Mouse (Mus musculus): ENCODE measurements at regions not wholly inside any gene's neighbourhood (a gene's known extent, or its start where the extent isn't known, plus 50 kb on each side); places are given as distances from the start of the nearest gene placed in this dataset.
A peak's percentile ranks its signal among the peaks of the same experiment; 100 is the strongest.

GRCm38 (mm10) chr4:131401255-131401654, 436.8 kb downstream of the Ptpru start:
- no peak for DNase-seq (ENCODE audit: low spot score)
- no peak overlapping the region for H3K4me3 ChIP-seq
- H3K4me1 ChIP-seq, result peaks cover 24% of the 10 kb centered on the region
- H3K36me3 ChIP-seq (replicated peaks), result no peaks in the 10 kb centered on the region
- peaks cover 4% of the 10 kb centered on the region; the same call in 1 of the 2 replicates for H3K9me3 ChIP-seq
- WGBS, result 90% methylated on average over 6 of the region's 6 CpGs
- H3K27me3 ChIP-seq (replicated peaks; ENCODE audit: low read depth, poor library complexity, severe bottlenecking), result peaks cover 8% of the 10 kb centered on the region; the same call in 1 of the 2 replicates
- H3K27ac ChIP-seq (replicated peaks), result no peak overlapping the region

- Histone ChIP-seq H3K4me3 (no peak overlapping the region), H3K36me3 (replicated peaks) (no peaks in the 10 kb centered on the region), H3K27me3 (replicated peaks; ENCODE audit: low read depth, poor library complexity, severe bottlenecking) (peaks cover 24% of the 10 kb centered on the region), H3K9me3 (no peaks in the 10 kb centered on the region), H3K27ac (replicated peaks) (0 out of 2 replicates have a peak overlapping the region, but pooled peaks have one; percentile 11), H3K4me1 (peaks cover 44% of the 10 kb centered on the region)
- WGBS, result 45% methylated on average over 12 of the region's 12 CpGs
- DNase-seq (ENCODE audit: low spot score), result no peak
These were observed 432.6 kb downstream of the Ptpru start for GRCm38 (mm10) chr4:131405376-131406017.

GRCm38 (mm10) chr4:131407464-131407863, 430.6 kb downstream of the Ptpru start:
- Histone ChIP-seq H3K4me3 (no peak overlapping the region), H3K9me3 (no peaks in the 10 kb centered on the region), H3K36me3 (replicated peaks) (no peaks in the 10 kb centered on the region), H3K27me3 (replicated peaks; ENCODE audit: low read depth, poor library complexity, severe bottlenecking) (peaks cover 39% of the 10 kb centered on the region), H3K4me1 (peaks cover 44% of the 10 kb centered on the region), H3K27ac (replicated peaks) (peak overlapping the region; percentile 31; the same call in 1 of the 2 replicates)
- 53% methylated on average over 3 of the region's 3 CpGs for WGBS
- no peak for DNase-seq (ENCODE audit: low spot score)

- no peaks in the 10 kb centered on the region for H3K9me3 ChIP-seq
- peaks cover 44% of the 10 kb centered on the region for H3K4me1 ChIP-seq
- no peak overlapping the region for H3K4me3 ChIP-seq
- DNase-seq (ENCODE audit: low spot score), result no peak
- 79% methylated on average over 1 of the region's 1 CpGs for WGBS
- H3K27me3 ChIP-seq (replicated peaks; ENCODE audit: low read depth, poor library complexity, severe bottlenecking), result peaks cover 43% of the 10 kb centered on the region
- H3K27ac ChIP-seq (replicated peaks), result no peak overlapping the region; the same call in 1 of the 2 replicates
- no peaks in the 10 kb centered on the region for H3K36me3 ChIP-seq (replicated peaks)
These were observed 429.4 kb downstream of the Ptpru start for GRCm38 (mm10) chr4:131408644-131409043.

GRCm38 (mm10) chr4:131409805-131410204, 428.3 kb downstream of the Ptpru start:
- no peaks in the 10 kb centered on the region for H3K36me3 ChIP-seq (replicated peaks)

GRCm38 (mm10) chr4:131411936-131412335, 426.2 kb downstream of the Ptpru start:
- 51% methylated on average over 4 of the region's 4 CpGs for WGBS
- Histone ChIP-seq H3K9me3 (no peaks in the 10 kb centered on the region), H3K27me3 (replicated peaks; ENCODE audit: low read depth, poor library complexity, severe bottlenecking) (peaks cover 44% of the 10 kb centered on the region), H3K4me1 (peaks cover 27% of the 10 kb centered on the region), H3K27ac (replicated peaks) (no peak overlapping the region), H3K4me3 (no peak overlapping the region), H3K36me3 (replicated peaks) (no peaks in the 10 kb centered on the region)
- DNase-seq (ENCODE audit: low spot score), result no peak

More at GRCm38 (mm10) chr4:131409805-131410204, 428.3 kb downstream of the Ptpru start:
- Histone ChIP-seq H3K27ac (replicated peaks) (no peak overlapping the region), H3K4me1 (peaks cover 38% of the 10 kb centered on the region), H3K27me3 (replicated peaks; ENCODE audit: low read depth, poor library complexity, severe bottlenecking) (peaks cover 50% of the 10 kb centered on the region), H3K9me3 (no peaks in the 10 kb centered on the region), H3K4me3 (no peak overlapping the region)
- DNase-seq (ENCODE audit: low spot score), result peak; percentile 79
- 30% methylated on average over 3 of the region's 3 CpGs for WGBS

- WGBS, result 77% methylated on average over 6 of the region's 6 CpGs
- no peak overlapping the region for H3K27ac ChIP-seq (replicated peaks)
- no peaks in the 10 kb centered on the region for H3K9me3 ChIP-seq
- peaks cover 41% of the 10 kb centered on the region for H3K27me3 ChIP-seq (replicated peaks; ENCODE audit: low read depth, poor library complexity, severe bottlenecking)
- no peak overlapping the region for H3K4me3 ChIP-seq
- H3K36me3 ChIP-seq (replicated peaks), result no peaks in the 10 kb centered on the region
- DNase-seq (ENCODE audit: low spot score), result no peak
- peaks cover 14% of the 10 kb centered on the region for H3K4me1 ChIP-seq
These were observed 424.7 kb downstream of the Ptpru start for GRCm38 (mm10) chr4:131413380-131413779.

- no peak for DNase-seq (ENCODE audit: low spot score)
- 77% methylated on average over 5 of the region's 5 CpGs for WGBS
- Histone ChIP-seq H3K27me3 (replicated peaks; ENCODE audit: low read depth, poor library complexity, severe bottlenecking) (peaks cover 26% of the 10 kb centered on the region), H3K9me3 (no peaks in the 10 kb centered on the region), H3K36me3 (replicated peaks) (no peaks in the 10 kb centered on the region), H3K27ac (replicated peaks) (no peak overlapping the region), H3K4me3 (no peak overlapping the region), H3K4me1 (peaks cover 14% of the 10 kb centered on the region)
These were observed 422.6 kb downstream of the Ptpru start for GRCm38 (mm10) chr4:131415453-131415852.

- Histone ChIP-seq H3K36me3 (replicated peaks) (no peaks in the 10 kb centered on the region), H3K4me1 (peaks cover 10% of the 10 kb centered on the region), H3K27ac (replicated peaks) (no peak overlapping the region), H3K4me3 (no peak overlapping the region), H3K9me3 (no peaks in the 10 kb centered on the region), H3K27me3 (replicated peaks; ENCODE audit: low read depth, poor library complexity, severe bottlenecking) (peaks cover 21% of the 10 kb centered on the region)
- WGBS, result 43% methylated on average over 3 of the region's 3 CpGs
- DNase-seq (ENCODE audit: low spot score), result no peak
These were observed 421.9 kb downstream of the Ptpru start for GRCm38 (mm10) chr4:131416209-131416608.

GRCm38 (mm10) chr4:131417159-131417748, 420.8 kb downstream of the Ptpru start:
- no peak for DNase-seq (ENCODE audit: low spot score)
- H3K27me3 ChIP-seq (replicated peaks; ENCODE audit: low read depth, poor library complexity, severe bottlenecking), result peaks cover 13% of the 10 kb centered on the region
- H3K9me3 ChIP-seq, result no peaks in the 10 kb centered on the region
- no peak overlapping the region for H3K27ac ChIP-seq (replicated peaks)
- H3K36me3 ChIP-seq (replicated peaks), result no peaks in the 10 kb centered on the region
- H3K4me3 ChIP-seq, result no peak overlapping the region
- peaks cover 10% of the 10 kb centered on the region for H3K4me1 ChIP-seq
- WGBS, result 84% methylated on average over 14 of the region's 14 CpGs

GRCm38 (mm10) chr4:131425311-131425710, 412.8 kb downstream of the Ptpru start:
- peaks cover 25% of the 10 kb centered on the region for H3K4me1 ChIP-seq
- no peak for DNase-seq (ENCODE audit: low spot score)
- 71% methylated on average over 11 of the region's 11 CpGs for WGBS

GRCm38 (mm10) chr4:131427871-131428270, 410.2 kb downstream of the Ptpru start:
- no peak for DNase-seq (ENCODE audit: low spot score)
- H3K4me1 ChIP-seq, result peaks cover 30% of the 10 kb centered on the region
- H3K27ac ChIP-seq (replicated peaks), result no peak overlapping the region
- no peaks in the 10 kb centered on the region for H3K9me3 ChIP-seq
- WGBS, result 94% methylated on average over 7 of the region's 7 CpGs
- H3K27me3 ChIP-seq (replicated peaks; ENCODE audit: low read depth, poor library complexity, severe bottlenecking), result peaks cover 5% of the 10 kb centered on the region; the same call in 1 of the 2 replicates
- no peaks in the 10 kb centered on the region for H3K36me3 ChIP-seq (replicated peaks)
- H3K4me3 ChIP-seq, result no peak overlapping the region

More at GRCm38 (mm10) chr4:131425311-131425710, 412.8 kb downstream of the Ptpru start:
- Histone ChIP-seq H3K27me3 (replicated peaks; ENCODE audit: low read depth, poor library complexity, severe bottlenecking) (peaks cover 5% of the 10 kb centered on the region; the same call in 1 of the 2 replicates), H3K27ac (replicated peaks) (no peak overlapping the region), H3K36me3 (replicated peaks) (no peaks in the 10 kb centered on the region), H3K9me3 (no peaks in the 10 kb centered on the region), H3K4me3 (no peak overlapping the region)

- H3K4me1 ChIP-seq, result peaks cover 30% of the 10 kb centered on the region
- H3K36me3 ChIP-seq (replicated peaks), result no peaks in the 10 kb centered on the region
- H3K27me3 ChIP-seq (replicated peaks; ENCODE audit: low read depth, poor library complexity, severe bottlenecking), result peaks cover 5% of the 10 kb centered on the region; the same call in 1 of the 2 replicates
- no peak for DNase-seq (ENCODE audit: low spot score)
- 73% methylated on average over 11 of the region's 11 CpGs for WGBS
- no peak overlapping the region; the same call in 1 of the 2 replicates for H3K4me3 ChIP-seq
- H3K27ac ChIP-seq (replicated peaks), result no peak overlapping the region
- H3K9me3 ChIP-seq, result no peaks in the 10 kb centered on the region
These were observed 408.7 kb downstream of the Ptpru start for GRCm38 (mm10) chr4:131429356-131429755.
